Mouse (Mus musculus): ENCODE measurements at regions not wholly inside any gene's neighbourhood (a gene's known extent, or its start where the extent isn't known, plus 50 kb on each side); places are given as distances from the start of the nearest gene placed in this dataset.

DNA sequence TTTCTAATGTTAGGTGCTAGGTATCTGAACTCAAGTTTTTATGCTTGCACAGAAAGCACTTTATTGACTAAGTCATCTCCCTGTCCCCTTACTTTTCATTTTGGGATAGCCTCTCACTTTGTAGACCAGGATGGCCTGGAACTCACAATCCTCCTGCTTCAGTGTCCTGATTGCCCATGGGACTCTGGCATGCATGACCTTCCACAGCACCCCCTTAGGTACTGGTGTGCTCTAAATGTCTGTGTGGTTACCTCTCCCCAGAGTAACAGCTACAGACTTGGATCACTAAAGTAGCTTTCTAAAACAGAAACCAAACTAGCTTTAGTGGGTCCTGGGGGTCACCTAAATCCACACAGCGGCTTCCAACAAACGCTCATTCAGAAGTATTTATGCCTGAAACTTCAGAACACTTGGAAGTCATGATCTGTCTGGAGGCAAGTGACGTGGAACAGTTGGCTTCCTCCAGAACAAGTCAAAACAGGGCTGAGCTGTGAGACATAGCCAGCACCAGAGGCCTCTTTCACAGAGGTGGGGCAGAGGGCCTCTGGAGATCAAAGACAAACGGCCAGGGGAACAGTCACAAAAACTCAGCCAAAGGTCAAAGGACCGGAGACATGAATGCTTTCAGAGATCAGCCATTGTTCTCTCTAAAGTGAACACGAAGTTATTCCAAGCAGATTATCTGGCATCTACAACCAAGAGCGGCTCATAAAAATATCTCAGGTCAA, 80.8 kb upstream of the Nebl start:
- no peak overlapping the region for H3K4me2 ChIP-seq (ENCODE audit: low read length)
- H3K9ac ChIP-seq (ENCODE audit: low read length), result no peak overlapping the region
- no peak for DNase-seq (ENCODE audit: low spot score)
- 0 out of 2 replicates have a peak, but pooled peaks have one; percentile 53 for ATAC-seq (replicated peaks; ENCODE audit: low FRiP score, low TSS enrichment, low read depth)
- no peak overlapping the region for H3K4me3 ChIP-seq (ENCODE audit: low read depth, low read length)
- H3K4me1 ChIP-seq (replicated peaks; ENCODE audit: control insufficient read depth, insufficient read depth, low read length), result no peaks in the 10 kb centered on the region
- H3K9me3 ChIP-seq (ENCODE audit: control insufficient read depth, low read length), result no peaks in the 10 kb centered on the region
- H3K27ac ChIP-seq (ENCODE audit: low read depth), result 0 out of 2 replicates have a peak overlapping the region, but pooled peaks have one; percentile 14
- no peaks in the 10 kb centered on the region for H3K27me3 ChIP-seq (replicated peaks; ENCODE audit: control insufficient read depth, insufficient read depth, low read length)
- WGBS, result 31% methylated on average over 7 of the region's 7 CpGs
- H3K36me3 ChIP-seq (ENCODE audit: control insufficient read depth, insufficient read depth, low read length), result no peaks in the 10 kb centered on the region

Data from intestine, embryonic 14.5 days (tissue).